In genomic region chr11:94468582-94469064, GRCm38 (mm10) we compare ENCODE assay signal across 8 mouse cellular contexts. TPM values are rescaled to one million over a fixed set of nuclear protein-coding genes. Genes with fewer than 3 reads are reported as not detected.
DNase-seq lines count a peak whose midpoint lies in the region; ATAC-seq lines count a peak whose summit lies in the region.

No protein-coding gene starts in this region.

- intact Hi-C loops in heart, postnatal 10 days (cut with DNase I): no loop called here

- DNase-seq in lung, postnatal 36 days: no peak
- DNase-seq in limb, embryonic 10.5 days (ENCODE audit: low spot score): peak; percentile 70
- peak; percentile 91 to 95 for DNase-seq in right cerebral cortex, postnatal 10 days (ENCODE audit: low spot score in 2 of 2)
- no peak for DNase-seq in heart, postnatal 10 days
- DNase-seq in adrenal gland, postnatal 36 days: no peak
- no peak for DNase-seq in thymus, postnatal 4 days

- H3K4me3 ChIP-seq in lung, embryonic 16.5 days (ENCODE audit: low read length): no peak overlapping the region
- 0 out of 2 replicates have a peak overlapping the region, but pooled peaks have one; percentile 4 for H3K4me3 ChIP-seq in hindbrain, embryonic 13.5 days
- peak overlapping the region; percentile 89; the same call in 1 of the 2 replicates for H3K4me3 ChIP-seq in limb, embryonic 10.5 days

- H3K27me3 ChIP-seq in lung, embryonic 16.5 days (ENCODE audit: control insufficient read depth, insufficient read depth, low read depth, low read length): peaks cover 17% of the 10 kb centered on the region
- H3K27me3 ChIP-seq in hindbrain, embryonic 13.5 days: no peaks in the 10 kb centered on the region
- H3K27me3 ChIP-seq in limb, embryonic 10.5 days (ENCODE audit: low read depth, poor library complexity, severe bottlenecking): 0 out of 2 replicates have a peak, but pooled peaks cover 9% of the 10 kb centered on the region

- H3K36me3 ChIP-seq in lung, embryonic 16.5 days (ENCODE audit: control insufficient read depth, insufficient read depth, low read length): no peaks in the 10 kb centered on the region
- H3K36me3 ChIP-seq in hindbrain, embryonic 13.5 days: no peaks in the 10 kb centered on the region
- peaks cover 29% of the 10 kb centered on the region for H3K36me3 ChIP-seq in limb, embryonic 10.5 days

- 27% methylated on average over 4 of the region's 4 CpGs for WGBS in lung, embryonic 16.5 days
- WGBS in hindbrain, embryonic 13.5 days: 13% methylated on average over 4 of the region's 4 CpGs
- WGBS in limb, embryonic 10.5 days: 42% methylated on average over 4 of the region's 4 CpGs

- no peak overlapping the region for H3K9ac ChIP-seq in lung, embryonic 16.5 days (ENCODE audit: low read length)
- no peak overlapping the region for H3K9ac ChIP-seq in hindbrain, embryonic 13.5 days

- H3K9me3 ChIP-seq in lung, embryonic 16.5 days (ENCODE audit: control insufficient read depth, low read length): no peaks in the 10 kb centered on the region
- no peaks in the 10 kb centered on the region for H3K9me3 ChIP-seq in hindbrain, embryonic 13.5 days
- H3K9me3 ChIP-seq in limb, embryonic 10.5 days (replicated peaks): no peaks in the 10 kb centered on the region

- peak overlapping the region; percentile 66; the same call in 1 of the 2 replicates for H3K27ac ChIP-seq in lung, embryonic 16.5 days (ENCODE audit: low read length)
- peak overlapping the region; percentile 97 for H3K27ac ChIP-seq in hindbrain, embryonic 13.5 days
- peak overlapping the region; percentile 94 for H3K27ac ChIP-seq in limb, embryonic 10.5 days

- no peak for ATAC-seq in lung, embryonic 16.5 days (ENCODE audit: low read depth)
- peak; percentile 88 for ATAC-seq in hindbrain, embryonic 13.5 days (ENCODE audit: low FRiP score)

- no peak overlapping the region for H3K4me2 ChIP-seq in lung, embryonic 16.5 days (ENCODE audit: low read depth, low read length)
- H3K4me2 ChIP-seq in hindbrain, embryonic 13.5 days: peak overlapping the region; percentile 94

- H3K4me1 ChIP-seq in lung, embryonic 16.5 days (replicated peaks; ENCODE audit: control insufficient read depth, insufficient read depth, low read length): peaks cover 45% of the 10 kb centered on the region
- peaks cover 97% of the 10 kb centered on the region for H3K4me1 ChIP-seq in hindbrain, embryonic 13.5 days (replicated peaks)
- H3K4me1 ChIP-seq in limb, embryonic 10.5 days: peaks cover 100% of the 10 kb centered on the region

RNA-seq across cellular contexts. Expression of gene Cacna1g, which starts 5.4 kb away (rescaled TPM):
- polyA plus RNA-seq in lung, embryonic 16.5 days (2015; fragmentation: Nextera tagmentation; extraction: Ambion mirVana): 6.6 and 7.0 TPM in 2 replicates
- polyA plus RNA-seq in hindbrain, embryonic 13.5 days (2015; fragmentation: Nextera tagmentation; extraction: Ambion mirVana): 13.6 and 14.2 TPM in 2 replicates
- 12.7 and 21.4 TPM in 2 replicates for polyA plus RNA-seq in limb, embryonic 10.5 days (2016; fragmentation: Nextera tagmentation; extraction: Ambion mirVana)
- 10 to 100 TPM; 33.4 to 41.3 TPM for total RNA-seq in heart, postnatal 10 days (2021)
- 1 to 10 TPM in 1 of 2 experiments, under 1 TPM in 1; 0.50 to 1.1 TPM for total RNA-seq in adrenal gland, postnatal 36 days (2021)

RNA-seq across cellular contexts. Expression of gene Spata20, which starts 17.4 kb away (rescaled TPM):
- polyA plus RNA-seq in lung, embryonic 16.5 days (2015; fragmentation: Nextera tagmentation; extraction: Ambion mirVana): 0.08 TPM in 1 of 2 replicates, not detected in the other
- 0.17 and 0.56 TPM in 2 replicates for polyA plus RNA-seq in hindbrain, embryonic 13.5 days (2015; fragmentation: Nextera tagmentation; extraction: Ambion mirVana)
- polyA plus RNA-seq in limb, embryonic 10.5 days (2016; fragmentation: Nextera tagmentation; extraction: Ambion mirVana): 0.05 TPM in 1 of 2 replicates, not detected in the other
- 1 to 10 TPM in 1 of 2 experiments, under 1 TPM in 1; 0.31 to 1.2 TPM for total RNA-seq in heart, postnatal 10 days (2021)
- total RNA-seq in adrenal gland, postnatal 36 days (2021): not detected

RNA-seq across cellular contexts. Expression of gene Epn3, which starts 31.2 kb away (rescaled TPM):
- polyA plus RNA-seq in lung, embryonic 16.5 days (2015; fragmentation: Nextera tagmentation; extraction: Ambion mirVana): 18.5 and 19.2 TPM in 2 replicates
- 0.44 and 0.90 TPM in 2 replicates for polyA plus RNA-seq in hindbrain, embryonic 13.5 days (2015; fragmentation: Nextera tagmentation; extraction: Ambion mirVana)
- 3.0 and 3.6 TPM in 2 replicates for polyA plus RNA-seq in limb, embryonic 10.5 days (2016; fragmentation: Nextera tagmentation; extraction: Ambion mirVana)
- 10 to 100 TPM; 26.5 to 26.7 TPM for total RNA-seq in heart, postnatal 10 days (2021)
- total RNA-seq in adrenal gland, postnatal 36 days (2021): 10 to 100 TPM; 13.5 to 25.9 TPM

RNA-seq across cellular contexts. Expression of gene Mycbpap, which starts 52.9 kb away (rescaled TPM):
- 8.4 and 8.7 TPM in 2 replicates for polyA plus RNA-seq in lung, embryonic 16.5 days (2015; fragmentation: Nextera tagmentation; extraction: Ambion mirVana)
- 3.2 and 3.8 TPM in 2 replicates for polyA plus RNA-seq in hindbrain, embryonic 13.5 days (2015; fragmentation: Nextera tagmentation; extraction: Ambion mirVana)
- 2.7 and 5.0 TPM in 2 replicates for polyA plus RNA-seq in limb, embryonic 10.5 days (2016; fragmentation: Nextera tagmentation; extraction: Ambion mirVana)
- total RNA-seq in heart, postnatal 10 days (2021): 1 to 10 TPM; 3.9 to 4.9 TPM
- 1 to 10 TPM; 3.6 to 9.7 TPM for total RNA-seq in adrenal gland, postnatal 36 days (2021)

Comparison
In these comparisons a context has a peak if more than half of its experiments do, and no peak if none do; other contexts are left out.
1. DNase-seq: peak in limb, embryonic 10.5 days (single experiment) and right cerebral cortex, postnatal 10 days (2 of 2); none in lung, postnatal 36 days (single experiment), heart, postnatal 10 days (0 of 2), adrenal gland, postnatal 36 days (0 of 2) and thymus, postnatal 4 days (single experiment).
2. Peak in every context shown above with its lines, with median percentiles within 50 percentile points of each other: H3K27ac ChIP-seq.